Comparison of ENCODE assay signal across 9 mouse cellular contexts in the genomic region with DNA sequence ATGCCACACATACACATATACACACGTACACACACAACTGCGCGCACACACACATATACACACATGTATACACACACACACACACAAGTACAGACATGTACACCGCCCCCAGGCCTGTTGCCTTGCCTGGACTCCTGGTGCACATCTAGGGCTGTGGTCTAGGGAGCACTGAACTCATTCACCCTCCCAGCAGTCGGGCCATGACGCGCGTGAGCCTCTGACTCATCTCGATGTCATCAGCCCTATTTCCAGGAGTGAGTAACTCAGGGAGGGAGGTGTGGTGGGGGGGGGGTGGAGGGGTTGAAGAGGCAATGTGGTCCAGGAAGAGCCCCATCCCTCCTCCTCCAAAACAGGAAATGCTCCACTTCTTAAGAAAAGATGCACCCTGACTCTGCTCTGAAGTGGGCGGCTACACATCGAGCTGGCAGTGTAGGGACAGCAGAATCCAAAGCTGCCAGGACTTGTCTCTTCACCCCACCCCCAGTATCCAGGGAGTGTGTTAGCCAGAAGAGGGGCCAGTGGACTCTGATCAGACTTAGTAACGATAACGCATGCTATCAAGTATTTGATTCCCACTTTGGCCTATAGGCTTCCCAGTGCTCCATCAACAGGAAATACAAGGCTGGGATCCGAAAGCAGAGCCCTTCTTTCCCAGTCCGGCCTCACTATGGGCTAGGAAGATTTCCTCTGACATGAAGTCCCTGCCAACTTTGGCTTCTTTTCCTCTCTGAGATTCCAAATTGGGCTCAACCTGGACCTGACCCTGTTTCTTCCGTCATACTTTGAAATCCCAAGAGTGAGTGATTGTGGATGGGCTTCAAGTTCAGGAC. TPM values are rescaled to one million over a fixed set of nuclear protein-coding genes. Genes with fewer than 3 reads are reported as not detected.
DNase-seq lines count a peak whose midpoint lies in the region; ATAC-seq and TF ChIP-seq lines count a peak whose summit lies in the region.
"Had no signal": no experiment of that assay in that cellular context is flagged by ENCODE, and none has a peak within 500 bp of the region (broad histone marks: within the 10 kb centered on the region; RNA-seq: fewer than 3 reads in every experiment).

No protein-coding gene starts in this region.

- no peaks in the 10 kb centered on the region for H3K9me3 ChIP-seq in lung, embryonic 14.5 days (ENCODE audit: low read depth, low read length)
- H3K9me3 ChIP-seq in heart, embryonic 10.5 days, result no peaks in the 10 kb centered on the region

- H3K36me3 ChIP-seq in lung, embryonic 14.5 days (ENCODE audit: insufficient read depth), result no peaks in the 10 kb centered on the region
- H3K36me3 ChIP-seq in heart, embryonic 10.5 days, result no peaks in the 10 kb centered on the region

- no peak overlapping the region for H3K4me3 ChIP-seq in lung, embryonic 14.5 days (ENCODE audit: low read depth, low read length)
- no peak overlapping the region for H3K4me3 ChIP-seq in heart, embryonic 10.5 days

- H3K27ac ChIP-seq in lung, embryonic 14.5 days (ENCODE audit: low read depth), result no peak overlapping the region
- H3K27ac ChIP-seq in heart, embryonic 10.5 days, result peak overlapping the region; percentile 24; the same call in 1 of the 2 replicates

- WGBS in lung, embryonic 14.5 days, result 75% methylated on average over 16 of the region's 16 CpGs
- 66% methylated on average over 16 of the region's 16 CpGs for WGBS in heart, embryonic 10.5 days

- no peak overlapping the region for H3K4me2 ChIP-seq in lung, embryonic 14.5 days

- peak; percentile 9 for DNase-seq in lung, embryonic 14.5 days
- DNase-seq in lung, postnatal 25 days (ENCODE audit: low spot score), result no peak
- peak; percentile 84 to 87 for DNase-seq in adrenal gland, adult (ENCODE audit: inconsistent age in 2 of 2, low spot score in 1 of 2)
- no peak for DNase-seq in heart, embryonic 10.5 days (ENCODE audit: low spot score)
- DNase-seq in ovary, postnatal 10 days (ENCODE audit: low spot score), result no peak
- DNase-seq in thymus, postnatal 10 days (ENCODE audit: low spot score in 2 of 2), result no peak
- DNase-seq in cerebellum, adult 9-10 months, result no peak
- DNase-seq: midbrain, embryonic 14.5 days had no signal

- no peak overlapping the region for H3K9ac ChIP-seq in lung, embryonic 14.5 days

- no peak for ATAC-seq in lung, embryonic 14.5 days (ENCODE audit: insufficient read depth)
- peak; percentile 81 for ATAC-seq in monocyte, adult 5-6 weeks (replicated peaks; ENCODE audit: insufficient number of reproducible peaks, low FRiP score, low TSS enrichment, poor library complexity, severe bottlenecking)

- H3K4me1 ChIP-seq in lung, embryonic 14.5 days (ENCODE audit: insufficient read depth), result no peaks in the 10 kb centered on the region
- H3K4me1 ChIP-seq in heart, embryonic 10.5 days, result peaks cover 31% of the 10 kb centered on the region

- TF ChIP-seq CTCF in lung, embryonic 14.5 days (IDR thresholded peaks at IDR 0.05; ENCODE audit: low read depth), result no peak

- no peaks in the 10 kb centered on the region for H3K27me3 ChIP-seq in lung, embryonic 14.5 days (ENCODE audit: insufficient read depth, low read length)
- no peaks in the 10 kb centered on the region for H3K27me3 ChIP-seq in heart, embryonic 10.5 days (ENCODE audit: insufficient read depth, poor library complexity, severe bottlenecking)

RNA-seq across cellular contexts. Expression of a gene that starts 40.3 kb away (rescaled TPM):
- polyA plus RNA-seq in lung, embryonic 14.5 days (2014; fragmentation: Nextera tagmentation; extraction: Ambion mirVana), result 10.9 and 11.4 TPM in 2 replicates
- 1.2 and 1.8 TPM in 2 replicates for polyA plus RNA-seq in heart, embryonic 10.5 days (2016; fragmentation: Nextera tagmentation; extraction: Ambion mirVana)
- not detected in 3 replicates for total RNA-seq in monocyte, adult 5-6 weeks (2017)
- polyA plus RNA-seq: midbrain, embryonic 14.5 days had no signal

RNA-seq across cellular contexts. Expression of a gene that starts 56.6 kb away (rescaled TPM):
- 3.9 and 4.0 TPM in 2 replicates for polyA plus RNA-seq in lung, embryonic 14.5 days (2014; fragmentation: Nextera tagmentation; extraction: Ambion mirVana)
- polyA plus RNA-seq in heart, embryonic 10.5 days (2016; fragmentation: Nextera tagmentation; extraction: Ambion mirVana), result 2.1 TPM in 2 replicates
- 75.5 to 116 TPM (median 87.6 TPM) in 3 replicates for total RNA-seq in monocyte, adult 5-6 weeks (2017)

Comparison
In these comparisons a context has a peak if more than half of its experiments do, and no peak if none do; other contexts are left out.
1. DNase-seq: peak in lung, embryonic 14.5 days (single experiment) and adrenal gland, adult (2 of 2); none in lung, postnatal 25 days (single experiment), heart, embryonic 10.5 days (single experiment), ovary, postnatal 10 days (single experiment), thymus, postnatal 10 days (0 of 2) and cerebellum, adult 9-10 months (single experiment).